Mouse (Mus musculus): ENCODE measurements around the gene Mettl16. TPM values are rescaled to one million over a fixed set of nuclear protein-coding genes. Genes with fewer than 3 reads are reported as not detected.

Mettl16 gene
- polyA plus RNA-seq, 1 experiment from 2014 or later: 54.2 TPM

- no peak overlapping the region for H3K9ac ChIP-seq
- no peaks in the 10 kb centered on the region; the same call in 1 of the 2 replicates for H3K36me3 ChIP-seq (ENCODE audit: poor library complexity, severe bottlenecking)
- H3K27ac ChIP-seq: no peak overlapping the region
- peaks cover 20% of the 10 kb centered on the region for H3K4me1 ChIP-seq
- ATAC-seq: no peak
- H3K9me3 ChIP-seq (replicated peaks): no peaks in the 10 kb centered on the region
- H3K4me2 ChIP-seq: no peak overlapping the region
- 81% methylated on average over 7 of the region's 7 CpGs for WGBS
- H3K4me3 ChIP-seq: no peak overlapping the region
- no peaks in the 10 kb centered on the region; the same call in 1 of the 2 replicates for H3K27me3 ChIP-seq
Measured at GRCm38 (mm10) chr11:74827791-74828403, 57.3 kb downstream of the Mettl16 start.

GRCm38 (mm10) chr11:74828404-74828931, 57.8 kb downstream of the Mettl16 start:
- 27% methylated on average over 2 of the region's 2 CpGs for WGBS
- no peak for ATAC-seq

GRCm38 (mm10) chr11:74828965-74829550, 58.4 kb downstream of the Mettl16 start:
- Histone ChIP-seq H3K4me3 (peak overlapping the region; percentile 97), H3K9me3 (replicated peaks) (no peaks in the 10 kb centered on the region), H3K9ac (no peak overlapping the region), H3K4me2 (peak overlapping the region; percentile 91), H3K27me3 (no peaks in the 10 kb centered on the region; the same call in 1 of the 2 replicates), H3K27ac (no peak overlapping the region), H3K36me3 (ENCODE audit: poor library complexity, severe bottlenecking) (no peaks in the 10 kb centered on the region; the same call in 1 of the 2 replicates), H3K4me1 (peaks cover 32% of the 10 kb centered on the region)
- no peak for ATAC-seq
- WGBS: 11% methylated on average over 11 of the region's 11 CpGs

More at GRCm38 (mm10) chr11:74828404-74828931, 57.8 kb downstream of the Mettl16 start:
- Histone ChIP-seq H3K9ac (no peak overlapping the region), H3K4me1 (peaks cover 26% of the 10 kb centered on the region), H3K27me3 (no peaks in the 10 kb centered on the region; the same call in 1 of the 2 replicates), H3K9me3 (replicated peaks) (no peaks in the 10 kb centered on the region), H3K36me3 (ENCODE audit: poor library complexity, severe bottlenecking) (no peaks in the 10 kb centered on the region; the same call in 1 of the 2 replicates), H3K4me3 (no peak overlapping the region), H3K27ac (no peak overlapping the region), H3K4me2 (no peak overlapping the region; the same call in 1 of the 2 replicates)

GRCm38 (mm10) chr11:74829812-74830211, 59.2 kb downstream of the Mettl16 start:
- peak overlapping the region; percentile 97 for H3K4me3 ChIP-seq
- peak overlapping the region; percentile 91 for H3K4me2 ChIP-seq
- H3K4me1 ChIP-seq: peaks cover 39% of the 10 kb centered on the region
- no peaks in the 10 kb centered on the region for H3K9me3 ChIP-seq (replicated peaks)
- peak overlapping the region; percentile 96 for H3K27ac ChIP-seq
- H3K9ac ChIP-seq: peak overlapping the region; percentile 63
- no peaks in the 10 kb centered on the region; the same call in 1 of the 2 replicates for H3K27me3 ChIP-seq
- H3K36me3 ChIP-seq (ENCODE audit: poor library complexity, severe bottlenecking): no peaks in the 10 kb centered on the region
- WGBS: under 1% methylated on average over 20 of the region's 20 CpGs
- peak; percentile 44 for ATAC-seq

GRCm38 (mm10) chr11:74830256-74831161, 59.9 kb downstream of the Mettl16 start, which contains the start of gene Mnt:
Mnt (plus strand) TSS chr11:74830920.
- no peaks in the 10 kb centered on the region for H3K9me3 ChIP-seq (replicated peaks)
- peaks cover 42% of the 10 kb centered on the region for H3K4me1 ChIP-seq
- H3K9ac ChIP-seq: peak within 1 kb of the TSS; percentile 96
- H3K36me3 ChIP-seq (ENCODE audit: poor library complexity, severe bottlenecking): no peaks in the 10 kb centered on the region
- peak within 1 kb of the TSS; percentile 91 for H3K4me2 ChIP-seq
- no peaks in the 10 kb centered on the region; the same call in 1 of the 2 replicates for H3K27me3 ChIP-seq
- ATAC-seq: peak; percentile 91
- peak within 1 kb of the TSS; percentile 96 for H3K27ac ChIP-seq
- under 1% methylated on average over 70 of the region's 70 CpGs for WGBS
- peak within 1 kb of the TSS; percentile 97 for H3K4me3 ChIP-seq

GRCm38 (mm10) chr11:74831191-74831605, 60.6 kb downstream of the Mettl16 start:
- Histone ChIP-seq H3K4me1 (peaks cover 42% of the 10 kb centered on the region), H3K36me3 (ENCODE audit: poor library complexity, severe bottlenecking) (no peaks in the 10 kb centered on the region)

GRCm38 (mm10) chr11:74831606-74832451, 61.2 kb downstream of the Mettl16 start:
- H3K4me2 ChIP-seq: peak overlapping the region; percentile 91
- H3K9me3 ChIP-seq (replicated peaks): no peaks in the 10 kb centered on the region
- peaks cover 46% of the 10 kb centered on the region for H3K4me1 ChIP-seq
- H3K27ac ChIP-seq: peak overlapping the region; percentile 96
- ATAC-seq: peak; percentile 73
- under 1% methylated on average over 61 of the region's 61 CpGs for WGBS
- no peaks in the 10 kb centered on the region; the same call in 1 of the 2 replicates for H3K27me3 ChIP-seq
- peak overlapping the region; percentile 97 for H3K4me3 ChIP-seq
- H3K9ac ChIP-seq: peak overlapping the region; percentile 96
- no peaks in the 10 kb centered on the region for H3K36me3 ChIP-seq (ENCODE audit: poor library complexity, severe bottlenecking)

More at GRCm38 (mm10) chr11:74831191-74831605, 60.6 kb downstream of the Mettl16 start:
- peak overlapping the region; percentile 97 for H3K4me3 ChIP-seq
- WGBS: under 1% methylated on average over 35 of the region's 35 CpGs
- peak overlapping the region; percentile 96 for H3K9ac ChIP-seq
- no peak for ATAC-seq
- H3K9me3 ChIP-seq (replicated peaks): no peaks in the 10 kb centered on the region
- H3K4me2 ChIP-seq: peak overlapping the region; percentile 91
- peak overlapping the region; percentile 96 for H3K27ac ChIP-seq
- no peaks in the 10 kb centered on the region; the same call in 1 of the 2 replicates for H3K27me3 ChIP-seq

GRCm38 (mm10) chr11:74832503-74833143, 62.0 kb downstream of the Mettl16 start:
- Histone ChIP-seq H3K27ac (peak overlapping the region; percentile 96), H3K9ac (peak overlapping the region; percentile 96), H3K4me2 (peak overlapping the region; percentile 91), H3K4me3 (peak overlapping the region; percentile 97), H3K9me3 (replicated peaks) (no peaks in the 10 kb centered on the region), H3K27me3 (no peaks in the 10 kb centered on the region; the same call in 1 of the 2 replicates), H3K36me3 (ENCODE audit: poor library complexity, severe bottlenecking) (no peaks in the 10 kb centered on the region), H3K4me1 (peaks cover 54% of the 10 kb centered on the region)
- no peak for ATAC-seq
- WGBS: under 1% methylated on average over 26 of the region's 26 CpGs

- no peak for ATAC-seq
- no peaks in the 10 kb centered on the region for H3K9me3 ChIP-seq (replicated peaks)
- H3K27ac ChIP-seq: no peak overlapping the region; the same call in 1 of the 2 replicates
- WGBS: 86% methylated on average over 8 of the region's 8 CpGs
- H3K36me3 ChIP-seq (ENCODE audit: poor library complexity, severe bottlenecking): no peaks in the 10 kb centered on the region
- peak overlapping the region; percentile 96; the same call in 1 of the 2 replicates for H3K9ac ChIP-seq
- H3K4me1 ChIP-seq: peaks cover 56% of the 10 kb centered on the region
- peak overlapping the region; percentile 91 for H3K4me2 ChIP-seq
- peak overlapping the region; percentile 97 for H3K4me3 ChIP-seq
- no peaks in the 10 kb centered on the region; the same call in 1 of the 2 replicates for H3K27me3 ChIP-seq
Measured at GRCm38 (mm10) chr11:74833536-74834358, 63.1 kb downstream of the Mettl16 start.

- peak overlapping the region; percentile 91; the same call in 1 of the 2 replicates for H3K4me2 ChIP-seq
- H3K27ac ChIP-seq: peak overlapping the region; percentile 5; the same call in 1 of the 2 replicates
- H3K36me3 ChIP-seq (ENCODE audit: poor library complexity, severe bottlenecking): no peaks in the 10 kb centered on the region
- H3K4me1 ChIP-seq: peaks cover 56% of the 10 kb centered on the region
- H3K9ac ChIP-seq: no peak overlapping the region; the same call in 1 of the 2 replicates
- H3K9me3 ChIP-seq (replicated peaks): no peaks in the 10 kb centered on the region
- no peak for ATAC-seq
- WGBS: 73% methylated on average over 1 of the region's 1 CpGs
- no peak overlapping the region for H3K4me3 ChIP-seq
- H3K27me3 ChIP-seq: no peaks in the 10 kb centered on the region
Measured at GRCm38 (mm10) chr11:74834359-74834638, 63.7 kb downstream of the Mettl16 start.
